Mouse (Mus musculus) liver, postnatal 0 days (tissue): ENCODE results near the gene Cdc14a. TPM values are rescaled to one million over a fixed set of nuclear protein-coding genes. Genes with fewer than 3 reads are reported as not detected.

ENCODE experiments used
- ATAC-seq: fragments of 200-750 bp; cut with Nextera tagmentation; 2 replicates; pipeline ENCODE4 v1.8.0; 2017; ENCODE audit warnings: mild to moderate bottlenecking, moderate library complexity
- DNase-seq: peaks from one replicate; pipeline ENCODE4 v3.0.0-alpha.2; 2016
- H3K27ac ChIP-seq: fragments of 300-500 bp; sonication (generic); 2 replicates; pipeline ENCODE4 v1.5.1; 2014; ENCODE audit warnings: antibody characterized with exemption, moderate library complexity, mild to moderate bottlenecking, low read depth
- H3K27me3 ChIP-seq: fragments of 300-500 bp; sonication (generic); 2 replicates; pipeline ENCODE4 v1.6.1; 2014; ENCODE audit warnings: low read length, control low read depth, mixed read lengths; ENCODE audit not compliant: insufficient read depth
- H3K36me3 ChIP-seq: fragments of 300-500 bp; sonication (generic); replicated peaks from 2 replicates; pipeline ENCODE4 v1.6.1; 2014; ENCODE audit warnings: mild to moderate bottlenecking, control low read depth, low read length, moderate library complexity, mixed read lengths; ENCODE audit not compliant: insufficient read depth
- H3K4me1 ChIP-seq: fragments of 300-500 bp; sonication (generic); 2 replicates; pipeline ENCODE4 v1.6.1; 2014; ENCODE audit warnings: antibody characterized with exemption, mild to moderate bottlenecking, control low read depth; ENCODE audit not compliant: insufficient read depth
- H3K4me2 ChIP-seq: fragments of 300-500 bp; sonication (generic); 2 replicates; pipeline ENCODE4 v1.6.1; 2014; ENCODE audit warnings: low read depth, mild to moderate bottlenecking, low read length, moderate library complexity, mixed read lengths
- H3K4me3 ChIP-seq: fragments of 300-500 bp; sonication (generic); 2 replicates; pipeline ENCODE4 v1.5.1; 2014; ENCODE audit warnings: low read depth, low read length
- H3K9ac ChIP-seq: fragments of 300-500 bp; sonication (generic); replicated peaks from 2 replicates; pipeline ENCODE4 v1.6.1; 2014; ENCODE audit warnings: mild to moderate bottlenecking, moderate library complexity
- H3K9me3 ChIP-seq: fragments of 300-500 bp; sonication (generic); 2 replicates; pipeline ENCODE4 v1.6.1; 2016; ENCODE audit warnings: mild to moderate bottlenecking, control low read depth, low read length, mixed read lengths
- CTCF ChIP-seq: sonication (generic); IDR thresholded peaks from 2 replicates; pipeline ENCODE4 v1.5.1; 2016; ENCODE audit warnings: antibody characterized with exemption, low read depth
- EP300 ChIP-seq: IDR thresholded peaks from 2 replicates; pipeline ENCODE4 v1.6.1; 2016; ENCODE audit warnings: antibody characterized with exemption, low read depth, mild to moderate bottlenecking
- WGBS: fragments of 180-500 bp; shearing (Covaris S2); extraction: QIAGEN DNeasy Blood & Tissue Kit; methylation state at CpG from one replicate; pipeline ENCODE4 v1.1.7; 2014; ENCODE audit not compliant: insufficient replicate concordance; 5-methylcytosine and 5-hydroxymethylcytosine counted together
- polyA plus RNA-seq: library from polyadenylated mRNA; unstranded; fragments of >200 nt; fragmentation: Nextera tagmentation; extraction: Ambion mirVana; gene quantifications from 2 replicates; pipeline ENCODE4 v1.2.1, GENCODE M21; 2015

Gene Cdc14a
- polyA plus RNA-seq, 1 experiment from 2014 or later: 1.5 TPM

DNA sequence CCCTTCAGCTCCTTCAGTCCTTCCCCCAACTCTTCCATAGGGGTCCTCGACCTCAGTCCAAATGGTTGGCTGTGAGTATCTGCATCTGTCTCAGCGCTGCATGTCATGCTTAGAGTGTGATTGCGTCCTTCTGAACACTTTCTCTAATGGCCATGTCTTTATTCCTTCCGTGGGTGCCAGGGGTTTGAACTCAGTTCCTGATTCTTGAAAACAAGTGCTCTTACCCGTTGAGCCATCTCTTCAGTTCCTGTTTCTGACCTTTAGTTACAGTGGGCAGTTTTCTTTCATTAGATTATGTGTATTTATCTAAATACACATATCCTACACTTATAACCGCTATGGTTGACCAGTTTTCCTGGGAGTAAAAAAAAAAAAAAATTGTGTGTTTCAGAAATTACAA, 196.9 kb downstream of the Cdc14a start:
- TF ChIP-seq EP300: no peak
- no peak for TF ChIP-seq CTCF
- H3K4me3 ChIP-seq: no peak overlapping the region
- ATAC-seq: no peak
- H3K27me3 ChIP-seq: no peaks in the 10 kb centered on the region
- no peaks in the 10 kb centered on the region for H3K4me1 ChIP-seq
- no peaks in the 10 kb centered on the region for H3K36me3 ChIP-seq
- WGBS: 64% methylated on average over 6 of the region's 6 CpGs
- no peak overlapping the region for H3K27ac ChIP-seq
- DNase-seq: no peak
- no peaks in the 10 kb centered on the region for H3K9me3 ChIP-seq
- H3K4me2 ChIP-seq: no peak overlapping the region
- H3K9ac ChIP-seq: no peak overlapping the region

Other genes with a start within 250 kb of the Cdc14a start
- 0.18 and 0.30 TPM in 2 replicates for gene Gpr88, start 170.5 kb downstream of the Cdc14a start, polyA plus RNA-seq
- 20.3 and 20.9 TPM in 2 replicates for gene Rtca, start 84.2 kb upstream of the Cdc14a start, polyA plus RNA-seq
- 15.0 and 17.4 TPM in 2 replicates for gene Dbt, start 89.0 kb upstream of the Cdc14a start, polyA plus RNA-seq
- gene Lrrc39, start 138.9 kb upstream of the Cdc14a start, polyA plus RNA-seq: 1.6 and 1.9 TPM in 2 replicates
- 6.5 and 7.4 TPM in 2 replicates for gene Sass6, start 170.9 kb upstream of the Cdc14a start, polyA plus RNA-seq
- gene Trmt13, start 190.6 kb upstream of the Cdc14a start, polyA plus RNA-seq: 7.4 and 7.6 TPM in 2 replicates
- gene Mfsd14a, start 238.6 kb upstream of the Cdc14a start, polyA plus RNA-seq: 28.2 and 30.5 TPM in 2 replicates